Mouse (Mus musculus) adrenal gland, postnatal 25 days (tissue): ENCODE results near the gene Gm45716. TPM values are rescaled to one million over a fixed set of nuclear protein-coding genes. Genes with fewer than 3 reads are reported as not detected.
"Not testable (repeated sequence)": the region's sequence is repeated elsewhere in the genome, so short reads cannot be mapped to it uniquely, and the experiment has no call there.

Source experiments
- DNase-seq: peaks from one replicate; pipeline ENCODE4 v3.0.0; 2021; ENCODE audit warnings: mixed read lengths
- total RNA-seq: library from RNA; stranded (reverse); gene quantifications from 2 replicates; pipeline ENCODE4 v1.2.3, GENCODE M21; 2021

The Gm45716 gene
- total RNA-seq, 1 experiment from 2014 or later = 3.1 TPM

- DNase-seq = no peak
Measured at GRCm38 (mm10) chr11:90250189-90250588, 62.7 kb downstream of the Gm45716 start.

- no peak for DNase-seq
Measured at GRCm38 (mm10) chr11:90250730-90251129, 63.2 kb downstream of the Gm45716 start.

- DNase-seq = no peak
Measured at GRCm38 (mm10) chr11:90251923-90252322, 64.4 kb downstream of the Gm45716 start.

GRCm38 (mm10) chr11:90252366-90252765 is 64.9 kb downstream of the Gm45716 start:
- peak; percentile 16 for DNase-seq

- no peak for DNase-seq
Measured at GRCm38 (mm10) chr11:90254536-90254935, 67.1 kb downstream of the Gm45716 start.

- DNase-seq = no peak
Measured at GRCm38 (mm10) chr11:90255687-90256086, 68.2 kb downstream of the Gm45716 start.

- no peak for DNase-seq
Measured at GRCm38 (mm10) chr11:90256833-90257525, 69.5 kb downstream of the Gm45716 start.

- no peak for DNase-seq
Measured at GRCm38 (mm10) chr11:90258321-90258927, 70.9 kb downstream of the Gm45716 start.

GRCm38 (mm10) chr11:90259071-90259470 is 71.6 kb downstream of the Gm45716 start:
- DNase-seq = no peak

GRCm38 (mm10) chr11:90259826-90260225 is 72.3 kb downstream of the Gm45716 start:
- DNase-seq = no peak

- no peak for DNase-seq
Measured at GRCm38 (mm10) chr11:90264180-90264579, 76.7 kb downstream of the Gm45716 start.

GRCm38 (mm10) chr11:90265581-90265980 is 78.1 kb downstream of the Gm45716 start:
- DNase-seq = no peak

- DNase-seq = no peak
Measured at GRCm38 (mm10) chr11:90268934-90269333, 81.5 kb downstream of the Gm45716 start.

GRCm38 (mm10) chr11:90269398-90270123 is 82.1 kb downstream of the Gm45716 start:
- DNase-seq = no peak

GRCm38 (mm10) chr11:90270132-90270877 is 82.8 kb downstream of the Gm45716 start:
- no peak for DNase-seq

- no peak for DNase-seq
Measured at GRCm38 (mm10) chr11:90274187-90274586, 86.7 kb downstream of the Gm45716 start.

GRCm38 (mm10) chr11:90275663-90276062 is 88.2 kb downstream of the Gm45716 start:
- peak; percentile 26 for DNase-seq

- DNase-seq = peak; percentile 11
Measured at GRCm38 (mm10) chr11:90276150-90276549, 88.7 kb downstream of the Gm45716 start.

- DNase-seq = no peak
Measured at GRCm38 (mm10) chr11:90276561-90276960, 89.1 kb downstream of the Gm45716 start.

GRCm38 (mm10) chr11:90280069-90280468 is 92.6 kb downstream of the Gm45716 start:
- no peak for DNase-seq

- DNase-seq = not testable (repeated sequence)
Measured at GRCm38 (mm10) chr11:90281943-90282342, 94.5 kb downstream of the Gm45716 start.

GRCm38 (mm10) chr11:90283159-90283558 is 95.7 kb downstream of the Gm45716 start:
- DNase-seq = no peak

- no peak for DNase-seq
Measured at GRCm38 (mm10) chr11:90283601-90284000, 96.1 kb downstream of the Gm45716 start.
